Mouse (Mus musculus): ENCODE measurements around the gene Mrps34.

The Mrps34 gene

DNA sequence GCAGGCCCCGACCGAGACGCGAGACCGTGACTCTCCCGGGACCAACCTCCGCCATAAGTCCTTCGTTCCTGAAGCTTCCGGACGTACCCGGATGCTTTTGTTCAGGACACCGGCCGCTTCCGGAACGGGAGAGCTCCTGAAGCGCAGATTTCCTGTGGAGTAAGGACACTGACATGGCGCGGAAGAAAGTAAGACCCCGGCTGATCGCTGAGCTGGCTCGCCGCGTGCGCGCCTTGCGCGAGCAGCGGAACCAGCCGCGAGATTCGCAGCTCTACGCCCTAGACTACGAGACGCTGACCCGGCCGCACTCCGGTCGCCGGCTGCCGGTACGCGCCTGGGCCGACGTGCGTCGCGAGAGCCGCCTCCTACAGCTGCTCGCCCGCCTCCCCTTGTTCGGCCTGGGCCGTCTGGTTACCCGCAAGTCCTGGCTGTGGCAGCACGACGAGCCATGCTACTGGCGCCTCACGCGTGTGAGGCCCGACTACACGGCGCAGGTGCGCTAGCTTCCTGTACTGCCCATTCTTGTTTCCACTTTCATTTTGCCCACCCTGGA lies at the start of gene Mrps34, which contains the start of gene Eme2:
Mrps34 (plus strand) TSS at position 122 of the 553 bp plus-strand sequence.
Eme2 (minus strand) TSS at position 93 of the 553 bp plus-strand sequence.
- DNase-seq (ENCODE audit: low spot score in 2 of 2), result peak; percentile 76 to 79

DNA sequence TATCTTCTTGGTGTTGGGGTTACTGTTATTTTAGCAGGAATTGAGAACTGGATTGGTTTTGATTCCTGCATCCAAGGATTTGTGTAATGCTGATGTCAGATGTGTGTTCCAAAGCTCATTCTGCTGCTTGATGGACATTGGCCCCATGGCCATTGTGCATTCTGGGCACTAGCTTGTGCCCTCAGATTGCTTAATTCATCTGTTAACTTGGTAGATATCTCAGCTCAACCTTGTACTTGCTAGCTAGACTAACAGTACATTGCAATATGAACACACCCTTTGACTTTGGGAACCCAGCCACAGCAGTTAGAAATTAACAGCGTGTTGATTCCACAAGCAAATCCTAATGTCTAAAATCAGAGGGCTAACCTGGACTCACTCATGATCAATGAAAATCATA lies 47.5 kb upstream of the Mrps34 start:
- DNase-seq (ENCODE audit: low spot score in 2 of 2), result no peak

DNA sequence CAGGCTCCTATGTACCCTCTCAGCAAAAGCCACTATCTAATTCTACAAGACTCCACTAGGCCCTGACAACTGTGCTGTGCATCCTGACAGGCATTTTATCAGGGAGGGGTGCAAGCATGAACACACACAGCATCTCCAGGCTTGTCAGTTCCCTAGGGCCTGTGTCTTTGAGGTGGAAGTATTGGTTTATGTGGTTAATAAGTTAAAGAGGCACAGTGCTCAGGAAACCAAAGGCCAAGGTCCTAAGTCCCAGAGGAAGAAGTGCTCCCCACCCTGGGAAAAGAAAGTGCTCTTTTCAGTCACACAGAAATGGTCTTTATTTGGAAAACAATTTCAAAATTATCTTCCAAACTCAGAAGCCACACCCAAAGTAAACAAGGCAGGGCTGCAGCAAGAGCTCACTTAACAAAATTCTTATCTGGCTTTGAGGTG lies 46.3 kb upstream of the Mrps34 start:
- no peak for DNase-seq (ENCODE audit: low spot score in 2 of 2)

DNA sequence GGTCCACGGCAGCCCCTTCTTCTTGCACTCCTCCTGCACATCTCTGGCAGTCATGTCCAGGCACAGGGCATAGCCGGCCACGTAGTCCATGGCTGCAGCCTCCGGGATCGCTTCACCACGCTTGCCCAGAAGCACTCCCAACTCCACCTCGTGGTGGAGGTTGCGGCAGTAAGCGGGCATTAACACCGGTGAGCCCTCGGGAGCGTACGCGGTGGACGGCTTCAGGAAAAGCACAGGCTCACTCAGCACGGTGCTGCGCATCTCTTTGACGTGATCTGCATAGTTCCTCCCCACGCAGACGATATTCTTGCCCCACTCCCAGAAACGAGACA lies 45.2 kb upstream of the Mrps34 start:
- DNase-seq (ENCODE audit: low spot score in 2 of 2), result no peak

DNA sequence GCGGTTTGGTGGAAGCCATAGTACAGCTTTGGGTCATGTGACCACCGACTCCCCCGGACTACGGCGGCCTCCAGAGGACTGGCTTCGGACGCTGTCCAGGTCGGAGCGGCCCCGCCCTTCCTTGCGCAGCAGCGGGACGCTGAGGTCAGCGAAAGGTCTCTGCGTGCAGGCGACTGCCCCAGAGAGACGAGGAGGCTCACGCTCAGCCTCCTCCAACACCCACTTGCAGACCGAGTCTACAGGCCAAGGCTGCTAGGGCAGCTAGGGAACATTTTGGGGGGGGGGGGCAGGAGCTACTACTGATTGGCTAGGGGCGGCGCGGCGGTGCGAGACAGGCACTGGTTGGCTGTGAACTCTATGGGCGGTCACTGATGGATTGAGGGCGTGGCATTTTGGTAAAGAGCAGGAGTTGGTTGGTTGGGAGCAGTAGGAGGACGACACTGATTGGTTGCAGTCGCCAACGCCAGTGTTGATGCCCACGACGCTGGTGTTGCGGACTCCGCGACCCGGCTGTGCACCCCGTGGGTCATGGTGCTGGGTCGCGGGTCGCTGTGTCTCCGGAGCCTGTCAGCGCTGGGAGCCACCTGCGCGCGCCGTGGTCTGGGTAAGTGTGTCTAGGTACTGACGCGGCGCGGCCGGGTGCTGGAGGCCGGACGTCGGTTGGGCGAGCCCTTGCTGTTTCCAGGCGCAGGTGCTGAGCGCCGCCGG lies 44.7 kb upstream of the Mrps34 start, which contains the start of gene Fahd1:
Fahd1 (minus strand) TSS at position 300 of the 708 bp plus-strand sequence.
- peak; percentile 93 to 97 for DNase-seq (ENCODE audit: low spot score in 2 of 2)

DNA sequence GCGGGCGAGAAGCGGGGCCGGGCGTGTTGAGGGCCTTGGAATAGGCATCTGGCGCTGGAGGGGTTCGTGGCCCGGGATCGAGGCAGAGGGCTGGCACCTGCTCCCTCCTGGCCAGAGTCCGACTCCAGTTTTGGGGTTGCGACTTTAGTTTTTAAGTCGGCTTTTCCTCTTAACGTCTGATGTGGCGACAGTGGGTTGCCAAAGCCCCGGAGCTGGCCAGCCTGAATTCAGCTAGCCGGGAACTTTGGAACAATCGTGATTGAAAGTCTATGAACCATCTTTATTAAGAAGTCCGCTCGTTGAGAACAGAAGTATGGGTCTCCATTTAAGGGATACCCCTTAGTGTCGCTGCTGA lies 44.2 kb upstream of the Mrps34 start:
- DNase-seq (ENCODE audit: low spot score in 2 of 2), result no peak

DNA sequence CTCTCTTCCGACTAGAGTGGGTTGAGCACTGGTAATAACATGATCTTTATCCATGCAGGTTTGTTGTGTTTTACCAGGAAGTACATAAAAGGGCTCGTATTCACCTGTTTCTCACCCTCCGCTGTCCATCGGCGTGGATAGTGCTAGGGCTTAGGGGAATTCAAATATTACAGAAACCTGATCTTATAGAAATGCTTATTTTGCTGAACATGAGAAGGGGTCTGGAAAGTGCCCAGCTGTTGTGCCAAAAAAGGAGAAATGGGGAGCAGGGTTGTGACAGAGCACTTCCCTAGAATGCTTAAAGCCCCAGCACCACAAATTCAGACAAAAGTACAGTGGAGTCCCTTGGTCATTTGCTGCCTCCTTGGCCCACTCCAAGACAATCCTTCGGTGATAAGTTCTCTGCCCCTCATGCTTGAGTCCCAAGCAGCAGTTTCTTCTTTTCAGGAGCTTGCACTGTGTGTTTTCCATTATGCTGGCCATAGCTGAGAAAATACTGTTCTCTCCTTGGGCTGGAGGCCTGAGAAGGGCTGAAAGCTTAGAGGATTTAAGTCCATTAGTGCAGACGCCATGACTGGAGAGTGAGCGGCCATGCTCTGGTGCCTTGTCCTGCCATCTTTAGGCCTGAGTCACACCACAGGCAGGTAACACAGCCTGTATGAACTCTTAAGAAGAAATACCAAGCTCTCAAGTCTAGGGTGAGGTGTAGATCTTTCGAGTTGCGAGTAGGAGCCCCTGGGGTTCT lies 43.4 kb upstream of the Mrps34 start:
- DNase-seq (ENCODE audit: low spot score in 2 of 2), result no peak

DNA sequence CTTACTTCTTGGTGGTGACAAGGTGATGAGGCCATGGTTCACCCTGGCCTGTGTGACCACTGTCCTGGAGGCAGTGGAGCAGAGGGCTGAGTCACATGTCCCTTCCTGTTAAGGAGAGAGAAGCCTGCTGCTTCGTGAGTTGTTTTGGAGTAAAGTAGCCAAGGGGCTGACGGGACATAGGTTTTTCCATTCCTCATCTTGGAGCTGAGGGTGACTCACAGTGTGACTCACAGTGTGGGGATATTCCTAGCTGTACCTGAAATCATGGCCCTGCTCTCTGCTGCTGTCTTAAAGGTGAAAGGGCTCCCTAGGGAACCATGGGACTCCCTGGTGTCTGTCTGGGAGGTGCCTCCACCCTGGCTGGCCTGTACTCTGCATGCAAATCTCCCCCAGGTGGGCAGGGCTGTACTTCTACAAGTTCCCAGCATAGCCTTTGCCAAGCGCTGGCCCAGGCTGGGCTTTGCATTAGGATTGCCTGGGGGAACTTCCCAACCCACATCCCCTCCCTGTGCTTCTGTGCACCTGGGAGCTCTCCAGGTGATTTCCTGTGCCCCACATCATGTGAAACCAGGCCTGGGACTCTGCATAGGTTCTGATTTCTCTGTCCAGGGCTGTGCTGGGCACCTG lies 39.0 kb upstream of the Mrps34 start:
- no peak for DNase-seq (ENCODE audit: low spot score in 2 of 2)

DNA sequence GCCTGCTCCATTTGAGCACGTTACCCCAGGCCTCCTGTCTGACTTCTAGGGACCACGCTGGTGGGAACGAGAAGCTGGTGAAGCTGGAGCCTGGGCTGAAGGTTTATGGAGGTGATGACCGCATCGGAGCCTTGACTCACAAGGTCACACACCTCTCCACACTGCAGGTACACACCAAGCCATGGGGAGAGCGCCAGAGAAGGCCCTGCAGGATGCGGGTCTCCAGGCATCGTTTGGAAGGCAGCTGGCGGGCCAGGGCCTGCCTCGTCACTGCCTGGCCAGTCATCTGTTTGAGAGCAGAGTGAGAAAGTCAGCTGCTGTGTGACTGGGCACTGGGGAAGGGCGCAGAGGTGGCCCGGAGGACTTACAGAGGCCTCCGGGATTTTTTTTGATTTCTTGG lies 38.3 kb upstream of the Mrps34 start:
- no peak for DNase-seq (ENCODE audit: low spot score in 2 of 2)

DNA sequence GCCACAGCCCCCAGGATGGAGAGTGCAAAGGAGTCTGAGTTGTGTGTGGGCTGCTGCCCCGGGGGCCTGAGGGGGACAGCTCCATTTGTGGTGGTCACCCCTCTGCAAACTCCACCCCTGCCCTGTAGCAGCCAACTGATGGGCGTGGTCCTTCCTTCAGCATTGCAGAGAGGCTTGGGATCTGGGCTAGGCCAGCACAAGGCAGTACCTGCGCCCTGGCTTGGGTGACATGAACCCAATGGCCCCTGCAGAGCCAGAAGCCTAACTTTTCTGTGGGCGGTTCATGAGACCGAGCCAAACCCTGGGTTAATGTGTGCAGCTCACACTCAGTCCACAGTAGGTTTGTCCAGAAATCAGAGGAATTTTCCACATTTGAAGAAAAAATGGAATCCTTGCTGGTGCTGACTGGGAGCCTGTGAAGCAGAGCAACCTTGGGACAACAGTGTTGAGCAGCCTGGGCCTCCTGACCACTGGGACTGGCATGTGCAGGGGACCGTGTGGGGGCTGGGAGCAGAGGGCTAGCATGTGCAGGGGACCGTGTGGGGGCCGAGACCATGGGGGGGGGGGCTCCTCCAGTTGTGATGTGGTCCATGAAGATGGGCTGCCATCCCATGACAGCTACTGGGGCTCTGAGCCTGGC lies 37.0 kb upstream of the Mrps34 start:
- no peak for DNase-seq (ENCODE audit: low spot score in 2 of 2)

DNA sequence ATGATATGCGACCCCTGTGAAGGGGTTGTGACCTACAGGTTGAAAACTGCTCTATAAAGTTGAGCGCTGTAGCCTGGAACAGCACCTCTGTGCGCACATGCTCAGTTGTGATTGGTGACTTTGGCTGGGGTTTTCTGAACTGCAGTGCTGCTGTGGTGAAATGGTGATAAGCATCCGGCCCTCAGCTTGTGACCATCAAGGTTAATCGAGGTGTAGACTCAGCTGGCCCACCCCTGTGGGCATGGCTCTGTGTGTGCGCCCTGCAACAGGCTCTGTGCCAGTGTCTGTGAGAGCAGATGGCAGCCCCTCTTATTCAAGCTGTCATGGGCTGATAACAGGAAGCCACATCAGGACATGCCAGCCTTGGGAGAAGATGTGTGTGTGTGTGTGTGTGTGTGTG lies 35.9 kb upstream of the Mrps34 start:
- DNase-seq (ENCODE audit: low spot score in 2 of 2), result no peak

DNA sequence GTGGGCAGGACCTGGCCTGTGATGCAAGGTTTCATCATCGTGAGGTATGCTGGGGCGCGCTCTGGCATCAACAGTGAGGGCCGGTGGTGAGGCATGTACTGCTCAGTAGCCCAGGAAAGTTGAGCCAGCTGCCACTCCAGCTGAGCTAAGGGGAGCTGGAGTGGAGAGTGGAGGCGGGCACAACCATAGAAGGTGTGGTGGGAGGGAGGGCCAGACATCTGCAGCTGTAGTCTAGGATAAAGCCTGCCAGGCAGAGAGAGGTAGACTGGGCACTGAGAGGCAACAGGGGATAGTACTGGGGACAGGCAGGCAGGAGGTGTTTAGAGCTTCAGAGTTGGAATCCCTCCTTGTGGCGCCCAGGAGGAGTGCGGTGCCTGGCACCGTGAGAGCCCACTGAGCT lies 34.8 kb upstream of the Mrps34 start:
- DNase-seq (ENCODE audit: low spot score in 2 of 2), result no peak

DNA sequence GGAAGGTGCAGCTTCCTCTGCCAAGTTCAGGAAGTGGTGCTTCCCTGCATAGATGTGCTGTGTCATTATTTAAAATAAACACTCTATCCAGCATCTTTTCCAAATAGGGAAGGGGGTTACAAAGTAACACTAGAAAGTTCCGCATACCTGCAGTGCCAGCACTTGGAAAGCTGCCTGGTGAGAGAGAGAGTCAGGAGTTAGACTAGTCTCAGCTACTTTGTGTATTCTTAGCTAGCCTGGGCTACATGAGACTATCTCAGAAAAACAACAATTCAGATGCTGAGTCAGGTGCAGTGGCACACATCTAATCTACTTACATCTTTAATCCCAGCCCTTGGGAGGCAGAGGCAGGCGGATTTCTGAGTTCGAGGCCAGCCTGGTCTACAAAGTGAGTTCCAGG lies 33.1 kb upstream of the Mrps34 start:
- no peak for DNase-seq (ENCODE audit: low spot score in 2 of 2)

DNA sequence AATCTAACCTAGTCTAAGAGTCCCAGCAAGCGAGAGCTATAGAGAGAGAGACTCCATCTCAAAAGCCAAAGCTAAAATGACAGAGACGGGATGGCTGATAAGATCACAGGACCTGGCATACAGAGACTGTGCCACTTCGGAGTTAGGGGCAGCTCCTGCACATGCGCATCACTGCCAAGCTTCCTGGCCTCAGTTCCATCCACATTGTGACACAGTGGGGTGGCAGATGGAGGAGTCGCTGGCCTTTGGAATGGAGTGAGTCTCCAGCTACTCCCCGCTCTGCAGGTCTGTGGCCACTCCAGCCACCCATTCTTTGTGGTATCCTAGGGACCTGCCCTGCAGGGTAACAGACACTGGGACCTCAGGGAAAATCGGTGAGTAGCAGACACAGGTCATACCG lies 29.1 kb upstream of the Mrps34 start, which contains the start of gene Igfals:
Igfals (plus strand) TSS at position 222 of the 400 bp plus-strand sequence.
- no peak for DNase-seq (ENCODE audit: low spot score in 2 of 2)

DNA sequence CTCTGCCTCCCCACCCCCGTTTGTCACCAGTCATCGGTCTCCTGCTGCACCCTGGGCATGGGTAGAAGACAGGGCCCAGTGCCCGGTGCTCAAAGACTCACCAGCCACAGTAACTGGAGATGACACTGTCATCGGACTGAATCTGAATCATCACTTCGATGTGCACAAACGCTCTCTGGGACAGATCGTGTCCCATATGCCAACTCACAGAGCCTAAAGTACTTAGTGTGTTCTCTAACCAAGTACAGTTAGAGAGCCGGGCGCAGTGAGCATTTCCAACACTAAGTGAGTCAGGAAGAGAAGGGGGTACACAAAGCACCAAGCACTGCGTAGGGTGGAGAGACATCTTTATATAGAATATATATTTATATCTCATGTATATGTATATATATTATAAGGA lies 27.0 kb upstream of the Mrps34 start:
- no peak for DNase-seq (ENCODE audit: low spot score in 2 of 2)

DNA sequence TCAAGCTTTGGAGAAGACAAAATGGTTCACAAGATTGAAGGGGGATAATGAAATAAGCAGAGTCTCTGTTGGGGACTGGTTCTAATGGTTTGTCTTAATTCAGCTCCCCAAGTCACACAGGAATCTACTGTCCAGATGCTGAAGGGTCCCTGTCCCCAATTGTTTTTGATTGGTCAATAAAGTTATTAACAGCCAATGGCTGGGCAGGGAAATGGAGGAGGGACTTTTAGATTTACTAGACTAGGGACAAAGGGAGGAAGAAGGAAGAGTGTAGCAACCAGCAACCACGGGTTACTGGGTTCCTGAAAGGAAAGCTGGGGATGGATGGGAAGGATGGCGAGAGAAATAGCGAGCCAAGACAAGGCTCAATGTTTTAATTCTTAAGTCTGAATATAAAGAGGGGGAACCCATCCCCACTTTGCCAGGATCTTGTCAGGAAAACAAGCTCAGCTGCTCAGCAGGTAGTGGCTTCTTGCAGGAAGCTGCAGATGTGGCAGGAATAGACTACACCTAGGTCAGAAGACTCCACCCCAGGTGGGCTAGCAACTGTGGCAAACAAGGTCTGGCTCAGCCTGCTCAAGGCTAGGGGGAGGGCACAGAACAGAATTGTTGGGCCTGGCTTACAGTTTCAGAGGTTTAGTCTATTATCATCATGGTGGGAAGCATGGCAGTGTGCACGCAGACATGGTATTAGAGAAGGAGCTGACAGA lies 21.1 kb upstream of the Mrps34 start:
- no peak for DNase-seq (ENCODE audit: low spot score in 2 of 2)

DNA sequence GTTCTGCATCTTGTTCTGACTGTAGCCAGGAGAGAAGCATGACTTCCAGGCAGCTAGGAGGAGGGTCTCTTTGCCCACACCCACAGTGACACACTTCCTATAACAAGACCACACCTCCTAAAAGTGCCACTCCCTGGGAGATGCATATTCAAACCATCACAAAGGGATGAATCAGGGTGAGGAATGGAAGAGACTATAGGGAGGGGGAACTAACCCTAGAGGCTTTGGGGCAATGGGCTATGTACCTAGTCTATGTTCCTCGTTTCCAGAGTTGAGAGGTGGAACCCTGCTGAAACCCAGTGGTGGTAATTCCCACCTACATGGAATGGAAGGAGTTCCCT lies 20.5 kb upstream of the Mrps34 start:
- DNase-seq (ENCODE audit: low spot score in 2 of 2), result no peak

DNA sequence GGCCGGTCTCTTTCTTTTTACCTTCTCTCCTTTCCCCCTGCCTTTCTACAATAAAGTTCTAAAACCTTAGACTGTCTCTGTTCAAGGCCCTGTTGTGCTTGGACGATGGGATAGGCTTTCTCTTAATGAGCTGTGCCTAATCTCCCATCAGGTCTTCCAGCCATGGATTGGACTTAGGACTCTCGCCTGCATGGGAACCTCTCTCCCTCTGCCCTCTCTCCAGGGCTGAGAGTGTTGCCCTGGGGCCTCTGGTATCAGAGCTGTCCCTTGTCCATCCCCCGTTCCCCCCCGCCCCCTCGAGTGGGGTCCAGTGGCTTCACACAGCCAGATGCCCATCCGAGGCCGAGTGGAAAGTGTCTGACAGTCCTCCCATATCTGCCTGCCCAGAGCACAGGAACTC lies 19.9 kb upstream of the Mrps34 start:
- no peak for DNase-seq (ENCODE audit: low spot score in 2 of 2)

DNA sequence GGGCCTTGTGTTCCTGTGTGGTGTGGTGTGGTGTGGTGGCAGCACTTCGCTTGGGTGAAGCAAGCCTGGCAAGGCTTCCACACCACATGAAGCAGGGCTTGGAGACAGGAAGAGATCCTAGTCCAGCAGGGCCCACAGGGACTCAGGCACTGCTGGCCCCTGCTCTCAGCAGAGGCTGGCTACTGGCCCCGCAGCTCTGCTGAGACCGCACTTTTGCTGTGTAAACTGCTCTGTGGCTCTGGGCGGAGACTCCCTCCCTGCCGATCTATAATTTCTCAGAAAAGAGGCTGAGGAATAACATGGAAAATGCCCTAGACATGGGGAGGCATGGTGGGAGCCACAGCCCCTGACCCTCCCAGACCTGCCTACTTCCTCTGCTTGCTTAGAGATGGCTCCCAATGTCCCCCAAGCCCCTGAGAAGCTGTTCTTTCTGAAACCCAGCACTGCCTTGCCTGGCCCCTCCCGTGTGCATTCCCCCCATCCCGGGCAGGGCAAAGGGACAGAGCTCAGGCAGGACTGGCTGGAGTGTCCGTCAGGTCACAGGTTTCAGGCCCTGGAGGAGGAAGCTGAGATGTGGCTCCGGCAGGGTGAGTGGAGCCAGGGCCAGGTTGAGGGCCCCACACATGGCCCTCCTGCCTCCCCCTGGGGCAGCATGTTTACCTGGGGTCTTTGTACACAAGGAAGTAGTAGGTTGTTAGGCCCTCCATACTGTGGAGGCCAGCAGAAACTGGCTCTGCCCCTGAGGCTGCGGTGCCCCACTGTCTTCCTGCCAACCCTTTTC lies 17.4 kb upstream of the Mrps34 start:
- no peak for DNase-seq (ENCODE audit: low spot score in 2 of 2)

DNA sequence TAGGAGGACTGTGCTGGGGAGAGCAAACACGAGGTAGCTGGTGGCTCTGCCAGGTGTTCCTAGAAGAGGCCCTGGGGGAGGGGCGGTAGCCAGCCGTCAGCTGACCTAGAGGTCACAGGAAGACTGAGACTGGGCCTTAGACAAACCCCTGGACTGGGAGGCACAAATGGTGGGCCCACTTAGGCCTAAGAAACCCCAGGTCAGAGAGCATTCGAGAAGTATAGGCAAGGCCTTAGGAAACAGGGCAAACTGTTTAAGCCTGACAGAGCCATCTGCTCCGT lies 16.9 kb upstream of the Mrps34 start:
- DNase-seq (ENCODE audit: low spot score in 2 of 2), result no peak

DNA sequence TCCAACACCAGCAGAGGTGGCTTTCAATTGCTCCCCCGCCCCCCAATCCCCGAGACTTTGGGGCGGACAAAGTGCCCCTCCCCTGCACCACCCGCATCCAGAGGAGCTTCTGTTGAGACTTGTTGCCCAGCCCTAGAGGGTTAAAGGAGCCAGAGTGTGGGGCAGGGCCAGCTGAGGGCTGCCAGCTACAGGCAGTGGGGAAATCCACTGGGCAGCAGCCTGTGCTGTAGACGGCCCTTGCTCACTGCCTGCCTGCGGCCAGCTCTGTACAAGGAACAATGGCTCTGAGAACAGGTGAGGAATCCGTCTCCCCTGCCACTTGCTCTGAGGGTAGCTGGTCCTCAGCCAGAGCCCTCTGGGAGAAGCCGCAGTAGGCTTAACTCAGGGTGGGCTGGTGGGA lies 16.4 kb upstream of the Mrps34 start:
- DNase-seq (ENCODE audit: low spot score in 2 of 2), result no peak
